Mouse (Mus musculus) liver, embryonic 14.5 days (tissue): Measurements from ENCODE around the gene Sgms1. TPM values are rescaled to one million over a fixed set of nuclear protein-coding genes. Genes with fewer than 3 reads are reported as not detected.
A peak's percentile ranks its signal among the peaks of the same experiment; 100 is the strongest.

Experiments used
- ATAC-seq: fragments of 200-750 bp; cut with Nextera tagmentation; 2 replicates; pipeline ENCODE4 v1.8.0; 2017; ENCODE audit warnings: moderate number of reproducible peaks, mild to moderate bottlenecking, moderate library complexity; ENCODE audit not compliant: insufficient read depth
- DNase-seq, 3 experiments: peaks; one replicate each; pipeline ENCODE4 v3.0.0-alpha.2; 2012 to 2013; ENCODE audit warnings: low read depth in 3 of 3, low spot score in 3 of 3
- H3K27ac ChIP-seq: fragments of 300-500 bp; sonication (generic); 2 replicates; pipeline ENCODE4 v1.5.1; 2014; ENCODE audit warnings: moderate library complexity, mild to moderate bottlenecking, control low read depth, inconsistent platforms
- H3K27me3 ChIP-seq: fragments of 300-500 bp; sonication (generic); 2 replicates; pipeline ENCODE4 v1.6.1; 2014; ENCODE audit warnings: mild to moderate bottlenecking, low read length, moderate library complexity; ENCODE audit not compliant: control insufficient read depth, insufficient read depth
- H3K36me3 ChIP-seq: fragments of 300-500 bp; sonication (generic); replicated peaks from 2 replicates; pipeline ENCODE4 v1.6.1; 2014; ENCODE audit warnings: low read depth; ENCODE audit not compliant: control insufficient read depth, insufficient read depth
- H3K4me1 ChIP-seq, 2 experiments: fragments of 200-500 bp in 1 of 2; fragments of 300-500 bp in 1 of 2; sonication (generic) in 1 of 2; replicated peaks; 2 replicates each; pipeline ENCODE4 v1.6.1; 2012 to 2014; ENCODE audit warnings: antibody characterized with exemption in 1 of 2, inconsistent platforms in 1 of 2, low read length in 1 of 2; ENCODE audit not compliant: control insufficient read depth in 2 of 2, insufficient read depth in 2 of 2
- H3K4me2 ChIP-seq: fragments of 300-500 bp; sonication (generic); 2 replicates; pipeline ENCODE4 v1.6.1; 2014; ENCODE audit warnings: low read depth, mild to moderate bottlenecking, control low read depth, moderate library complexity
- H3K4me3 ChIP-seq, 2 experiments: fragments of 200-500 bp in 1 of 2; fragments of 300-500 bp in 1 of 2; sonication (generic) in 1 of 2; 2 replicates each; pipeline ENCODE4 v1.5.1; 2012 to 2014; ENCODE audit warnings: low read depth in 2 of 2, low read length in 2 of 2, mild to moderate bottlenecking in 2 of 2, control low read depth in 1 of 2, inconsistent platforms in 1 of 2, moderate library complexity in 1 of 2; ENCODE audit not compliant: insufficient read depth in 1 of 2
- H3K9ac ChIP-seq: fragments of 300-500 bp; sonication (generic); replicated peaks from 2 replicates; pipeline ENCODE4 v1.6.1; 2014; ENCODE audit warnings: mild to moderate bottlenecking, control low read depth, moderate library complexity
- H3K9me3 ChIP-seq: fragments of 300-500 bp; sonication (generic); 2 replicates; pipeline ENCODE4 v1.6.1; 2016; ENCODE audit warnings: low read length, mixed read lengths; ENCODE audit not compliant: control insufficient read depth
- CTCF ChIP-seq: IDR thresholded peaks from 2 replicates; pipeline ENCODE4 v1.5.1; 2016; ENCODE audit warnings: antibody characterized with exemption, low read depth, control low read depth
- EP300 ChIP-seq: IDR thresholded peaks from 2 replicates; pipeline ENCODE4 v1.6.1; 2016; ENCODE audit warnings: antibody characterized with exemption, low read depth
- WGBS: fragments of 180-500 bp; shearing (Covaris S2); extraction: QIAGEN DNeasy Blood & Tissue Kit; methylation state at CpG from one replicate; pipeline ENCODE4 v1.1.7; 2014; ENCODE audit not compliant: insufficient replicate concordance; 5-methylcytosine and 5-hydroxymethylcytosine counted together
- polyA plus RNA-seq, 2 experiments: library from polyadenylated mRNA; depleted of rRNA in 1 of 2; stranded (reverse) in 1 of 2; unstranded in 1 of 2; fragments of >200 nt; fragmentation: Nextera tagmentation in 1 of 2; extraction: Ambion mirVana in 1 of 2; gene quantifications; 2 replicates each; pipeline versions ENCODE4 v1.2.1 to v1.2.3; 2012 to 2014

Sgms1 gene
- polyA plus RNA-seq, 2 experiments = 17.3 to 19.2 TPM

GRCm38 (mm10) chr19:32194074-32194473, 195.4 kb downstream of the Sgms1 start:
- Histone ChIP-seq H3K9me3 (no peaks in the 10 kb centered on the region), H3K27me3 (no peaks in the 10 kb centered on the region), H3K4me3 (no peak overlapping the region), H3K4me2 (no peak overlapping the region), H3K36me3 (peaks cover 3% of the 10 kb centered on the region; the same call in 1 of the 2 replicates), H3K27ac (no peak overlapping the region), H3K4me1 (peaks cover 13 to 33% of the 10 kb centered on the region in 2 experiments), H3K9ac (no peak overlapping the region)
- no peak for ATAC-seq
- no peak for DNase-seq
- WGBS = 93% methylated on average over 3 of the region's 3 CpGs
- TF ChIP-seq CTCF = no peak
- TF ChIP-seq EP300 = no peak

- ATAC-seq (no peak), DNase-seq (no peak)
- Histone ChIP-seq H3K4me3 (no peak overlapping the region), H3K27ac (no peak overlapping the region), H3K4me1 (peaks cover 22 to 30% of the 10 kb centered on the region in 2 experiments), H3K27me3 (no peaks in the 10 kb centered on the region), H3K36me3 (peaks cover 3% of the 10 kb centered on the region; the same call in 1 of the 2 replicates), H3K9me3 (no peaks in the 10 kb centered on the region), H3K4me2 (no peak overlapping the region), H3K9ac (no peak overlapping the region)
- WGBS = 72% methylated on average over 3 of the region's 3 CpGs
- TF ChIP-seq EP300 = no peak
- TF ChIP-seq CTCF = no peak
These were observed 197.9 kb downstream of the Sgms1 start for GRCm38 (mm10) chr19:32191596-32191995.

GRCm38 (mm10) chr19:32189961-32190360, 199.6 kb downstream of the Sgms1 start:
- DNase-seq (no peak), ATAC-seq (no peak)
- no peak for TF ChIP-seq EP300
- Histone ChIP-seq H3K4me2 (no peak overlapping the region), H3K9ac (no peak overlapping the region), H3K27ac (no peak overlapping the region), H3K9me3 (no peaks in the 10 kb centered on the region), H3K4me3 (no peak overlapping the region), H3K36me3 (peaks cover 3% of the 10 kb centered on the region; the same call in 1 of the 2 replicates), H3K27me3 (no peaks in the 10 kb centered on the region), H3K4me1 (peaks cover 15 to 29% of the 10 kb centered on the region in 2 experiments)
- whole genome bisulfite sequencing = 82% methylated on average over 6 of the region's 6 CpGs

GRCm38 (mm10) chr19:32189036-32189436, 200.5 kb downstream of the Sgms1 start:
- no peak overlapping the region for H3K4me3 ChIP-seq
- H3K4me2 ChIP-seq = no peak overlapping the region
- H3K36me3 ChIP-seq = peaks cover 3% of the 10 kb centered on the region; the same call in 1 of the 2 replicates
- no peak overlapping the region for H3K9ac ChIP-seq
- H3K4me1 ChIP-seq = peaks cover 15 to 27% of the 10 kb centered on the region in 2 experiments
- H3K9me3 ChIP-seq = no peaks in the 10 kb centered on the region
- 77% methylated on average over 5 of the region's 5 CpGs for WGBS
- TF ChIP-seq CTCF (no peak), EP300 (no peak)
- no peak for DNase-seq
- ATAC-seq = no peak
- H3K27me3 ChIP-seq = no peaks in the 10 kb centered on the region
- no peak overlapping the region for H3K27ac ChIP-seq

GRCm38 (mm10) chr19:32186594-32187092, 202.9 kb downstream of the Sgms1 start:
- H3K4me1 ChIP-seq = peaks cover 26 to 36% of the 10 kb centered on the region in 2 experiments
- WGBS = 13% methylated on average over 8 of the region's 8 CpGs
- H3K4me3 ChIP-seq = no peak overlapping the region
- H3K27ac ChIP-seq = peak overlapping the region; percentile 50
- H3K27me3 ChIP-seq = no peaks in the 10 kb centered on the region
- ATAC-seq (0 out of 2 replicates have a peak, but pooled peaks have one; percentile 24), DNase-seq (peak in 1 of 3 experiments; percentile 26)
- no peaks in the 10 kb centered on the region for H3K9me3 ChIP-seq
- H3K36me3 ChIP-seq = no peaks in the 10 kb centered on the region
- H3K9ac ChIP-seq = 0 out of 2 replicates have a peak overlapping the region, but pooled peaks have one; percentile 19
- no peak for TF ChIP-seq CTCF
- TF ChIP-seq EP300 = no peak
- H3K4me2 ChIP-seq = no peak overlapping the region; the same call in 1 of the 2 replicates
